Mouse (Mus musculus) embryonic facial prominence, embryonic 15.5 days (tissue): Measurements from ENCODE around the gene Ggt5. TPM values are rescaled to one million over a fixed set of nuclear protein-coding genes. Genes with fewer than 3 reads are reported as not detected.

ENCODE experiments used
- polyA plus RNA-seq: library from polyadenylated mRNA; unstranded; fragments of >200 nt; fragmentation: Nextera tagmentation; extraction: Ambion mirVana; gene quantifications from 2 replicates; pipeline ENCODE4 v1.2.1, GENCODE M21; 2015

The Ggt5 gene
- polyA plus RNA-seq, 1 experiment from 2014 or later = 3.2 TPM

Other genes starting within 250 kb of the Ggt5 start
- 2.2 and 2.6 TPM in 2 replicates for gene Upb1, start 188.2 kb upstream of the Ggt5 start, polyA plus RNA-seq
- 156 and 168 TPM in 2 replicates for gene Snrpd3, start 71.8 kb upstream of the Ggt5 start, polyA plus RNA-seq
- gene Gucd1, start 71.4 kb upstream of the Ggt5 start, polyA plus RNA-seq = 26.3 and 27.7 TPM in 2 replicates
- gene Lrrc75b, start 29.0 kb upstream of the Ggt5 start, polyA plus RNA-seq = 4.9 and 6.3 TPM in 2 replicates
- 1.7 and 2.2 TPM in 2 replicates for gene Ggt1, start 27.7 kb upstream of the Ggt5 start, polyA plus RNA-seq
- 9.0 and 10.1 TPM in 2 replicates for gene Susd2, start 54.7 kb downstream of the Ggt5 start, polyA plus RNA-seq
- 29.4 and 30.0 TPM in 2 replicates for gene Cabin1, start 175.0 kb downstream of the Ggt5 start, polyA plus RNA-seq
- 53.2 and 58.3 TPM in 2 replicates for gene Ddt, start 184.1 kb downstream of the Ggt5 start, polyA plus RNA-seq
- not detected in 2 replicates for gene Gm20441, start 191.6 kb downstream of the Ggt5 start, polyA plus RNA-seq
- 17.1 and 18.1 TPM in 2 replicates for gene Gstt3, start 192.1 kb downstream of the Ggt5 start, polyA plus RNA-seq
- gene Gstt1, start 209.2 kb downstream of the Ggt5 start, polyA plus RNA-seq = 13.8 and 14.5 TPM in 2 replicates
- not detected in 2 replicates for gene Gstt4, start 233.2 kb downstream of the Ggt5 start, polyA plus RNA-seq
- gene Gstt2, start 248.1 kb downstream of the Ggt5 start, polyA plus RNA-seq = 9.0 and 11.0 TPM in 2 replicates